Mouse (Mus musculus): ENCODE results near the gene Eva1b.

Eva1b gene

GRCm38 (mm10) chr4:126147533-126148160 is at the start of gene Eva1b:
TSS of gene Eva1b (plus strand) at chr4:126147744.
- peak in 1 of 2 experiments; percentile 66 for DNase-seq

GRCm38 (mm10) chr4:126099365-126099764 is 48.2 kb upstream of the Eva1b start:
- no peak for DNase-seq

- no peak for DNase-seq
These were observed 46.8 kb upstream of the Eva1b start for GRCm38 (mm10) chr4:126100764-126101163.

- DNase-seq, result no peak
These were observed 45.3 kb upstream of the Eva1b start for GRCm38 (mm10) chr4:126102061-126102841.

- DNase-seq, result peak; percentile 80 to 88
These were observed 44.4 kb upstream of the Eva1b start for GRCm38 (mm10) chr4:126103057-126103581.

GRCm38 (mm10) chr4:126103590-126104068 is 43.9 kb upstream of the Eva1b start, which contains the start of gene Stk40:
TSS of gene Stk40 (plus strand) at chr4:126103957.
- DNase-seq, result peak; percentile 97 to 98

GRCm38 (mm10) chr4:126104261-126105075 is 43.1 kb upstream of the Eva1b start:
- peak; percentile 66 to 68 for DNase-seq

- DNase-seq, result no peak
These were observed 42.3 kb upstream of the Eva1b start for GRCm38 (mm10) chr4:126105131-126105783.

GRCm38 (mm10) chr4:126108061-126108740 is 39.3 kb upstream of the Eva1b start:
- no peak for DNase-seq

GRCm38 (mm10) chr4:126109613-126110373 is 37.8 kb upstream of the Eva1b start:
- DNase-seq, result no peak

- peak; percentile 60 to 67 for DNase-seq
These were observed 37.0 kb upstream of the Eva1b start for GRCm38 (mm10) chr4:126110374-126111152.

- no peak for DNase-seq
These were observed 36.4 kb upstream of the Eva1b start for GRCm38 (mm10) chr4:126111153-126111549.

- DNase-seq, result peak; percentile 59 to 65
These were observed 34.3 kb upstream of the Eva1b start for GRCm38 (mm10) chr4:126113243-126113642.

- peak; percentile 70 to 82 for DNase-seq
These were observed 33.6 kb upstream of the Eva1b start for GRCm38 (mm10) chr4:126113943-126114342.

- DNase-seq, result no peak
These were observed 32.1 kb upstream of the Eva1b start for GRCm38 (mm10) chr4:126115411-126115810.

- no peak for DNase-seq
These were observed 31.5 kb upstream of the Eva1b start for GRCm38 (mm10) chr4:126115871-126116521.

- DNase-seq, result peak; percentile 60 to 64
These were observed 30.4 kb upstream of the Eva1b start for GRCm38 (mm10) chr4:126117116-126117515.

- peak; percentile 77 to 84 for DNase-seq
These were observed 28.9 kb upstream of the Eva1b start for GRCm38 (mm10) chr4:126118651-126119050.

- DNase-seq, result peak; percentile 66 to 75
These were observed 28.5 kb upstream of the Eva1b start for GRCm38 (mm10) chr4:126119051-126119450.
